Mouse (Mus musculus) embryonic fibroblast, embryonic 13.5 days (primary cell): ENCODE measurements around the gene Mpped1.

Experiments used
- CTCF ChIP-seq: IDR thresholded peaks from 2 replicates; pipeline ENCODE4 v1.5.1; 2011; ENCODE audit warnings: mild to moderate bottlenecking, control low read depth, low read length, moderate library complexity, borderline replicate concordance; ENCODE audit not compliant: insufficient read depth
- POLR2A ChIP-seq: IDR thresholded peaks from 2 replicates; pipeline ENCODE4 v1.6.1; 2011; ENCODE audit warnings: low read depth, mild to moderate bottlenecking, control low read depth, low read length, moderate library complexity

- TF ChIP-seq CTCF (no peak), POLR2A (no peak)
These were observed 53.0 kb downstream of the Mpped1 start for GRCm38 (mm10) chr15:83832265-83832664.
